Mouse (Mus musculus) testis, postnatal 10 days (tissue): ENCODE measurements around the gene Fgfr2.

Source experiments
- DNase-seq: peaks from one replicate; pipeline ENCODE4 v3.0.0; 2021; ENCODE audit warnings: low spot score

Gene Fgfr2

GRCm38 (mm10) chr7:131333564-131333963, 1789.6 kb downstream of the Fgfr2 start, which contains the start of gene Fam24a:
TSS of gene Fam24a (plus strand) at chr7:131333864.
- DNase-seq, result no peak

DNA sequence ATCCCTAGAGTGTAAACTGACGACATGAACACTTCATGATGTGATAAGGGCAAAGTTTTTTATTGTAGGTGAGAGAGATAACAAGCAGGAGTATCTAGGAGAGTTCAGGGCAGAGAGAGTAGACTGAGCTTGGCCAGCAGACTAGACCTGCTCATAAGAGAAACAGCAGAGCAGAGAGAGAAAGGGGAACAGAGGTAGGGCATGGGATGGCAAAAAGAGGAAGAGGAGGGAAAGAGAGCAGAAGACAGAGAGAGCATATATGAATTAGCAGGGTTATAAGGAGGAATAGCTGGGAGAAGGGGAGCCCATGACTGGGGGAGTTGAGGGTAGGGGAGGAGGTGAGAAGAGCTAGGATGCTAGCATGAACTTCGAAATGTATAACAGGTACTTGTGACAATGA, 1791.5 kb downstream of the Fgfr2 start:
- DNase-seq, result no peak

DNA sequence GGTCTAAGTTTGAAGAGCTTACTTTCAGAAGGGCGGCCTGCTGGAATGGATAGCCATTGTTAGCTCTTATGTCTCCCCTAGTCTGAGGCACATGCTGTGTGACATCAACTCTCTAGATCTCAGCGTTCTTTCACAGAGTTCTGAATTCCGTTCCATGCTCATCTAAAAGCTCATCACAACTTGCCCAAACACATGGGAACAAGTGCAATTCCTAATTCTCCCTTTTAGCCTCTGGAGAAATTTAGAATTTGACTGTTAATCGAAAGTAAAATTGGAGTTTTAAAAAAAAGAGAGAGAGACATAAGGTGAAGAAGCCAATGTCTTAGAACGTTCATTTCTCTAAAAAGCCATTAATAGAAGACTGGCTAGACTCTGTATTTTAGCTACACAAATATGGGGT, 1793.7 kb downstream of the Fgfr2 start, which contains the start of gene Fam24b:
TSS of gene Fam24b (minus strand) at position 101 of the 400 bp plus-strand sequence.
- no peak for DNase-seq

DNA sequence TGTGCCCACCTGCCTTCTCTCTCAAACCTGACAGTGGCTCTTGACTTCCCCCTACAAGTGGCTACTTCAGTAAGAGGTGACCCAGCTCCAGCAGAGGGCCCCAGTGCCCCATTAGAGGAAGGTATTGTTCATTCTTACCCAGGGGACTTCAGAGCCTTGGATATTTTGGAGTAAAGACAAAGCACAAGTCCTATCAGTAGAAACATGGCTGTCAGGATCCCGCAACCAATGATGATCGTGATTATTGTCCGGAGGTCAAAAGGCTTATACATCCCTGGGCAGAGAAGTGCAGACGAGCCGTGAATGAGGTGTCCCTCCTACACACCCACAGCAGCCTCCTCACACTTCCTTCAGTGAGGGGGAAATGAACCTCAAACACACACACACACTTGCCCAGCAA, 1796.1 kb downstream of the Fgfr2 start:
- no peak for DNase-seq

GRCm38 (mm10) chr7:131322192-131322591, 1801.0 kb downstream of the Fgfr2 start, which contains the start of gene Cuzd1:
TSS of gene Cuzd1 (minus strand) at chr7:131322292.
- DNase-seq, result no peak

- no peak for DNase-seq
These were observed 1804.8 kb downstream of the Fgfr2 start for GRCm38 (mm10) chr7:131318340-131318739.

- no peak for DNase-seq
These were observed 1805.6 kb downstream of the Fgfr2 start for GRCm38 (mm10) chr7:131317587-131317986.

DNA sequence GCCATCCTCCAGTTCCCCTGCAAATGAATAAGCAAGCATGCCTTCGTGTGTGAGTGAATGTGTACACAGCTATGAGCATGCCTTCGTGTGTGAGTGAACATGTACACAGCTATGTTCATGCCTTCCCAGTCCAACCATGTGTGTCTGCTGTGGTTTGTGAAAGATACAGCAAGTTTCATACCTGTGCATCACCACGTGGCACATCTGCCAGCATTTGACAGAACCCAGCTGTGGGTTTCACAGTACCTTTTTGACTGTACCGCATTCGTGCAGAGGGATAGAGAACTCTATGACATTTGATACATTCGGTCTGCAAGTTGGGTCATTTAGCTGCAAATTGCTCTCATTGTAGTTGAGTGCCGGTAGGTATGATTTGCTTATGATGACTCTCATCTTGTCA, 1808.7 kb downstream of the Fgfr2 start:
- no peak for DNase-seq

- DNase-seq, result no peak
These were observed 1816.4 kb downstream of the Fgfr2 start for GRCm38 (mm10) chr7:131306733-131307132.

DNA sequence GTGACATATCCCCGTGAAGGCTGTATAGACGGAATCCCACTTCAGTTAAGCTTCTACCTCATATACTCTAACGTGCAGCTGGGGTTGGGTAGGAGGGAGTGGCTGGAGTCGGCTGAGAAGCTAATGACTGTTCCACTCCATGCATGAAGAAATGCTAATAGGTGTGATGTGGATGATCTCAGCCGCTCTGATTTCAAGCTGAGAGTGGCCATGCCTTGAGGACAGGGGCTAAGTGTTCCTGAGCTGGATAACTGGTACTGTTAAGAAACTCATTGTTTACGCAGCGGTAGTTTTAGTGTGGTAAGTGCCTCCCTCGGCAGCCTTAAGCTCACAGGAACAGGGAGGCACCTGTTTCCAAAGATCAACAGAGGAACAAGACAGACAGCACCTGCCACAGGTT, 1819.8 kb downstream of the Fgfr2 start:
- DNase-seq, result no peak

GRCm38 (mm10) chr7:131297151-131297550, 1826.0 kb downstream of the Fgfr2 start:
- no peak for DNase-seq

GRCm38 (mm10) chr7:131265851-131266250, 1857.3 kb downstream of the Fgfr2 start:
- DNase-seq, result no peak

DNA sequence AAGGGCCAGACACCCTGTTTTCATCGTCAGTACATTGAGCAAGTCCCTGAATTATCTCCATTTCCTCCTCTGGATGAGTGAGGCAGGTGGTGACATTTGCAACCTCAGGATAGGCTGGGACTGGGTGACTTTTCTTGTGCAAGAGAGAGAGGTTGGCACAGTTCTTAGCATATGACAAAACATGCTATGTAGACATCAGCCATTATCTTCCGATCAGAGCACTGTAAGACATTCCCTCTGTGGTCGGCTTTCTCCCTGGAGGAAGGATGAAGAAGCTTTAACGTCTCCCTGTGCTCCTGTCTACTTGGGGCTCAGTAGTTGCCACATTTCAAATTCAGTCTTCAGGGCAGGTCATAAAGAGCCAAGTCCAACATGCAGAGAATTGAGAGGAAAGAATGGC, 1858.9 kb downstream of the Fgfr2 start:
- no peak for DNase-seq

DNA sequence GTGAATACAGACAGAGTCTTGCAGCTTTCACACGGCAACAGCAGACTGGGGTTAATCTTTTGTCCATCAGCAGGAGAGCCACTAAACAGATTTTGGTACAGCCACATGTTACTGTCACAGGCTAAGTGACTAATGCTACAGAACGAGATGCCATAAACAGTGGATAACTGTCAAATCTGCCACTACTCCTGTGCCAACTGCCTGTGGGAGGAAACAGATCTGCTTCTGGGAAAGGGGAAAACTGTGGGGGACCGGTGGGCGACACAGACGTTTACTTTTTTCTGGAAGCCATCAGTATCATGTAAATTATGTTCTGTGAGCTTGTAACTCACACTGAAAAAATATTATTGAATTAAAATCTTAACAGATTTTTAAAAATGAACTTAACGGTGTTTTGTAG, 1862.2 kb downstream of the Fgfr2 start:
- DNase-seq, result no peak

GRCm38 (mm10) chr7:131257309-131257708, 1865.8 kb downstream of the Fgfr2 start:
- DNase-seq, result no peak

- DNase-seq, result no peak
These were observed 1866.3 kb downstream of the Fgfr2 start for GRCm38 (mm10) chr7:131256841-131257240.

DNA sequence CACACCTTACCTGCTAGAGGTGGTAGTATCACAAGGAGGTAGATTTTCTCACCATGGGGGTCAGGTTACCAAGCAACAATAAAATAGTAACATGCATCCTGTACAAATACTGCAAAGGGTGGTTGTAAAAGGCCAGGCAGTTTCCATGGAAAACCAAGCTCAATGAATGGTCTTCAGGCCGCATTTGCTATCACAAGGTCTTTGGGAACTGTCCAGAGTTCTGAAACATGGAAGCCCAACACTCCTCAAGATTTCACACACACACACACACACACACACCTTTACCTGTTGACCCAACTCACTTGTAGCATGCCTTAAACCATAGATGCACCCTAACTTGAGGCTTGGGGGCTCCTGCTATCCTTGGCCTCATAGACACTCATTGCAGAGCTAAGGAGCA, 1878.2 kb downstream of the Fgfr2 start:
- no peak for DNase-seq

GRCm38 (mm10) chr7:131236091-131236490, 1887.1 kb downstream of the Fgfr2 start:
- no peak for DNase-seq

DNA sequence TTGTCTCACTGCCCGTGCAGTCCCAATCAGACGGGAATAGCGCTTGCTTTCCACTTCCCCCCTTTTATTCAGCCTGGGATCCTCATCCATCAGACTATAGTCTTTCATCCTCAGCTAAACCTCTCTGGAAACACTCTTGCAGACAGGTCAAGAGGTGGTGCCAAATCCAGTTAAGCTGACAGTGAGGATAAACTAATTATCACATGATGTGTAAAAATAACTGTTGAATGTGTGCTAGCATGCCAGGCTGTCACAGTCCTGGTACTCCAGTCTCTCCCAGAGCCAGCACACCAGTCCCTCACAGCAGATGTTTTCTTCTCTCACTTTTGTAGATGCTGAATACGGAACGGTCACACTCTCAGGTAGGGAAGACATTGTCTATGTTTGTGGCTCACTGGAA, 1900.1 kb downstream of the Fgfr2 start:
- DNase-seq, result no peak

- DNase-seq, result no peak
These were observed 1935.2 kb downstream of the Fgfr2 start for GRCm38 (mm10) chr7:131187996-131188395.

DNA sequence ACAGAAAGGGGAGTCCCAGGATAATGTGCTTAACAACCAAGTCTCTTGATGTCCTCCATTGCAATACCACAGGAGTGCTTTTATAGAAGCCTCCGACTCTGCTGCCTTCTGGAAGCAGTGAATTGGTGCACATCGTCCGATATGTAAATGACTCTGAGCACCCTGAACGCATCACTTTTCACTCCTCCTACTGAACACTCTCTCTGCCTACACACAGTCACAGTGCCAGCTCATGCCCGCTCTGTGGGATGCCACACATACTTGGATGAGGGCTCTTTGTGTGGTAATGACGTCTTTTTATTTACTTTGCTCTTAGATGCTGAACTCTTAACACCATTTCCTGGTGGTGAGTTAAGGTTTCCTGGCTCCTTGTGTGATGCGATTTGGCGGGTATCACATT, 1936.1 kb downstream of the Fgfr2 start:
- DNase-seq, result no peak

DNA sequence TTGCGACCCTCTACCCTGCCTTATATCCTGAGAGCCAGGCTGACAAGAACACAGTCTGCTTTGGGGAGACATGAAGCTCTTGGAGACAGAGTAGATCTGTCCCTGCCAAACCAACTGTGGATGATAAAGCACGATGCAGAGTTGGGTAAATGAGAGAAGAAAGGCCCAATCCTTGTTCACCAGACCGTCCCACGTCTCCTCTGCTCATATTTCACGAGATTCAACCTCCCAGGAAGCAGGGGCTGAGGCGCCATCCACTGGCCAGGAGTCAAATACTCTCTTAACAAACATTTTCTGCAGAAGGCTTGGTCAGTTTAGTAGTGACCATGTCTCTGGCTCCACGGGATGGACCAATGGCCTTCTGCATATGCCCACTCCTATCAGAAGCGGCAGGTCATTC, 1938.8 kb downstream of the Fgfr2 start:
- no peak for DNase-seq

DNA sequence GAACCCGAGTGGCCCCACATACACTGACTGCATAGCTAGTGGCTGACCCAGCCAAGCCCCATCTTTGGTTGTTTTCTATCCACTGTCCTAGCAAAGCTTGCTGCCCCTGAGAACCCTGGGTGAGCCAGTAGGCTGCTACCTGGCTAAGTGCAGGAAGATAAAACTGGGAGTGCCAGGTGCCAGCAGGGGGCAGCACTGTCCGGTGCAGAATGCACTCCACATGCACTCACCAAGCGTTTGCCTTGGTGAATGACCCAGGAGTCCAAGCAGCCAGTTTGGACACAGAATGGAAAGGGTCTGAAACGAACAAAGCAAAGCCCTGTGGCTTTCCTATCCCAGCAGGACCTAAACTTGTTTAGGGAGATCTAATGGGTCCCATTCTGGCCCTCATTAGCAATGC, 1940.5 kb downstream of the Fgfr2 start:
- DNase-seq, result peak; percentile 80

GRCm38 (mm10) chr7:131174121-131174520, 1949.0 kb downstream of the Fgfr2 start, which contains the start of gene 5430419D17Rik:
TSS of gene 5430419D17Rik (plus strand) at chr7:131174402.
- no peak for DNase-seq

DNA sequence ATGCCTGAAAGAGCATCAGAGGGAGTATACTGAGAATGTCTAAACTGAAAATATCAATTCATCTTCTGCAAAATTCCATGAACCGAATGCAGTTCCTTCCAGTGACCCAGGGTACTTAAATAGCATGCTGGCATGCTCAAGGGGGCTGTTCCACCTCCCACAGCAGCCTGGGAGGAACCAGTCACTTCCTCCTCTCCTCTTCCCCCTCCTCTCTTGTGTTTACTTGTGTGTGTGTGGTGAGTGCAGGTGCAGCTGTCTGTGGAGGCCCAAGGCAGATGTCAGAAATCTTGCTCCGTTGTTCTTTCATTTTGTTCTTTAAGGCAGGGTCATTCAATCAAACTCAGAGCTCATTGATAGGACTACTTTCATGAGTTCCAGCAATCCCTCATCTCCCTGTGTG, 1954.1 kb downstream of the Fgfr2 start:
- no peak for DNase-seq
